Mouse (Mus musculus): Measurements from ENCODE around the gene Ttll6. TPM values are rescaled to one million over a fixed set of nuclear protein-coding genes. Genes with fewer than 3 reads are reported as not detected.

The Ttll6 gene
- total RNA-seq (2023; ENCODE audit: inconsistent age) = not detected in 4 replicates

GRCm38 (mm10) chr11:96133239-96133865 lies at the start of gene Ttll6:
Gene Ttll6 (plus strand): TSS chr11:96133786.

DNA sequence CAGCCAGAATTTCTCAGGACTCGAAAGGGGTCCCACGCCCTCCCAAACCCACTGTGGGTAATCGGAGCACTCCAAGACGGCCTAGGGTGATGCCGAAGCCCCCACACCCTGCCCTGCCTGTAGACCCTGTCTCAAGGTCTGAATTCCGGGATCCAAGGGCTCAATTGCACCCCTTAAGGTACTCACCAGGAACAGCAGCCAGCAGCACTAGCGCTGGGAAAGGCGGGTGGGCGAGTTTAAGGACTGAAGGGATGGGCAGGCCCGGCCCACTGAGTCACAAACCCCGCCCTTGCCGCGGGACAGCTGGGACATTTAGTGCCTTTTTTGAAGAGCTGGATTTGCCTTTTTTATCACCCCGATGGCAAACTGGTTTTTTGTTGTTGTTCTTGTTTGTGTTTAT lies 21.8 kb upstream of the Ttll6 start, which contains the start of gene Calcoco2:
Calcoco2 (minus strand) TSS at position 214 of the 400 bp plus-strand sequence.

GRCm38 (mm10) chr11:96193521-96194400 lies 60.2 kb downstream of the Ttll6 start, which contains the start of gene Hoxb13:
Gene Hoxb13 (plus strand): TSS chr11:96194316.

Other genes with a start within 250 kb of the Ttll6 start
- 0.90 to 1.3 TPM (median 1.2 TPM) in 3 of 4 replicates, not detected in the other for gene B4galnt2, start 218.9 kb upstream of the Ttll6 start, total RNA-seq (2023; ENCODE audit: inconsistent age)
- not detected in 4 replicates for gene Igf2bp1, start 127.8 kb upstream of the Ttll6 start, total RNA-seq (2023; ENCODE audit: inconsistent age)
- gene Gip, start 109.2 kb upstream of the Ttll6 start, total RNA-seq (2023; ENCODE audit: inconsistent age) = not detected in 4 replicates
- 56.9 to 67.6 TPM (median 63.2 TPM) in 4 replicates for gene Snf8, start 98.9 kb upstream of the Ttll6 start, total RNA-seq (2023; ENCODE audit: inconsistent age)
- 48.9 to 53.1 TPM (median 49.5 TPM) in 4 replicates for gene Ube2z, start 68.4 kb upstream of the Ttll6 start, total RNA-seq (2023; ENCODE audit: inconsistent age)
- 96.5 to 132 TPM (median 104 TPM) in 4 replicates for gene Atp5g1, start 58.1 kb upstream of the Ttll6 start, total RNA-seq (2023; ENCODE audit: inconsistent age)
- not detected in 4 replicates for gene Calcoco2, start 21.8 kb upstream of the Ttll6 start, total RNA-seq (2023; ENCODE audit: inconsistent age)
- gene Hoxb13, start 60.5 kb downstream of the Ttll6 start, total RNA-seq (2023; ENCODE audit: inconsistent age) = not detected in 4 replicates
- not detected in 4 replicates for gene Hoxb9, start 137.7 kb downstream of the Ttll6 start, total RNA-seq (2023; ENCODE audit: inconsistent age)
- gene Hoxb8, start 148.1 kb downstream of the Ttll6 start, total RNA-seq (2023; ENCODE audit: inconsistent age) = not detected in 4 replicates
- gene Hoxb7, start 152.8 kb downstream of the Ttll6 start, total RNA-seq (2023; ENCODE audit: inconsistent age) = not detected in 4 replicates
- gene Hoxb6, start 158.7 kb downstream of the Ttll6 start, total RNA-seq (2023; ENCODE audit: inconsistent age) = not detected in 4 replicates
- not detected in 4 replicates for gene Hoxb5, start 169.6 kb downstream of the Ttll6 start, total RNA-seq (2023; ENCODE audit: inconsistent age)
- 1.6 to 2.9 TPM (median 2.5 TPM) in 4 replicates for gene Hoxb4, start 184.5 kb downstream of the Ttll6 start, total RNA-seq (2023; ENCODE audit: inconsistent age)
- gene Hoxb3, start 189.5 kb downstream of the Ttll6 start, total RNA-seq (2023; ENCODE audit: inconsistent age) = 0.26 to 0.36 TPM in 2 of 4 replicates, not detected in the others
- gene Hoxb2, start 216.7 kb downstream of the Ttll6 start, total RNA-seq (2023; ENCODE audit: inconsistent age) = not detected in 4 replicates
- not detected in 4 replicates for gene Hoxb1, start 232.0 kb downstream of the Ttll6 start, total RNA-seq (2023; ENCODE audit: inconsistent age)